Mouse (Mus musculus) megakaryocyte, adult 5-6 weeks (primary cell): ENCODE results near the gene Mreg. TPM values are rescaled to one million over a fixed set of nuclear protein-coding genes. Genes with fewer than 3 reads are reported as not detected.

ENCODE experiments used
- ATAC-seq: 2 replicates; pipeline ENCODE4 v1.8.0; 2016; ENCODE audit warnings: mild to moderate bottlenecking, inconsistent platforms; ENCODE audit not compliant: poor library complexity, severe bottlenecking
- total RNA-seq, 2 experiments: library from RNA; stranded (forward) in 1 of 2; stranded (reverse) in 1 of 2; fragments of 153-499, 151-499 nt in 1 of 2; fragments of 221-1000, 200-1000 nt in 1 of 2; gene quantifications; 2 replicates each; pipeline versions ENCODE4 v1.2.3 to v1.2.4; 2015 to 2017

Mreg gene
- total RNA-seq, 2 experiments from 2014 or later = 0.18 to 0.37 TPM

DNA sequence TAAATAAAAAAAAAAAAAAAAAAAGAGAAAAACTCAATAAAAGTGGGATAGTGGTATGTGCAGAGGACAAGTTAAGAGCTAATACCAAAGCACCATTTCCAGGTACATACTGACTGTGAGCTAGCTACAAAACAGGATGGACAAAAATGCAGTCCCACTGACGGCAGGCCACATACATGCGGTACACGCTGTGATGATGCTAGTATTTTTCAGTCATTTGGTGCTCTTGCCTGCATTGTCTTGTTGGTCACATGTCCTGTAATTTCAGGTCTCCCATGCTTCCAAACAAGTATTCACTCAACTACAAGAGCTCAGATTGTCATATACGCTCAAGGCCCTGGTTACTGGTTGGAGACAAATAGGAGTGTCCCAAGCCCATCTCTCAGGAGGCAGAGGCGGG is 15.4 kb upstream of the Mreg start:
- no peak for ATAC-seq

DNA sequence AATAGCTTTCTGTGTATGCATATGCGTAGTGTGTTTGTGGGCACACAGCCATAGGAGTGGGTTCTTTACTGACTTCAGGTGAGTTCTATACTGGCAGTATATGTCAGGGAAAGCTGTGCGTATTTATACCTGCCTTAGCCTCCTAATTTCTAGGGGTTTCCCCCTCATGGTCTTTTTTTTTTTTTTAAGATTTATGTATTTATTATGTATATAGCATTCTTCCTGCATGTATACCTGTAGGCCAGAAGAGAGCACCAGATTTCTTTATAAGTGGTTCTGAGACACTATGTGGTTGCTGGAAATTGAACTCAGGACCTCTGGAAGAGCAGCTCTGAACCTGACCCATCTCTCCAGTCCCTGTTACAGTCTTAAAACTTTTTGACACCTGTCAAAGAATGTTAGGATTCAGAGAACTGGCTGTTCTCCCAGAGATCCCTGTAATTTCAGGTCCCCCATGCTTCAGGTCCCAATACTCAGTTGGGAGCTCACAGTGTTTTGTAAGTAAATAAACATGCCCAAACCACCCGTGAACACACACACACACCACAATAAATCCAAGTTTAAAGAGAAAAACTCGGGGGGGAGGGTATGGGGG is 14.9 kb upstream of the Mreg start:
- ATAC-seq = no peak

- ATAC-seq = 0 out of 2 replicates have a peak, but pooled peaks have one; percentile 9
These were observed 14.2 kb upstream of the Mreg start for GRCm38 (mm10) chr1:72226172-72226886.

DNA sequence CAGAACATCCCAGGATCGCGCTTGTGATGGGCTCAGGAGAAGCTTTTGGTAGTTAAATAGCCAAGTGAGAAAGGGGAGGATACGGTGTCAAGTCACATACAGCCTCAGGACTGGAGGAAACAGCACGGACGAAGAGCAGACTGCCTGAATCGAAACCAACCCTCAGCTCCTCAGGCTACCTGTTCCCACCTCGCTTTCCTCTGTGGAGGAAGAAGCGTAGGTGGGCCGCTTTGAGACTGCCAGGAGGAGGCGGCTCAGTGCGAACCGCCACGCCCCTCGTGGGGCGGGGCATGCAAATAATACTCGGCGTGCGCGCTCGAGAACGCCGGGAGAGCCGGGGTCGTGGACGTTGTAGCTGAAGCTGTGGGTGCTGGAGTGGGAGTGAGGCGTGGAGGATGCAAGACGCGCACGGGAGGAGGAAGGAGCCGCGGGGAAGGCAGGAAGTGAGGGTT is 13.6 kb upstream of the Mreg start:
- ATAC-seq = peak; percentile 88

- no peak for ATAC-seq
These were observed 13.1 kb upstream of the Mreg start for GRCm38 (mm10) chr1:72225054-72225718.

DNA sequence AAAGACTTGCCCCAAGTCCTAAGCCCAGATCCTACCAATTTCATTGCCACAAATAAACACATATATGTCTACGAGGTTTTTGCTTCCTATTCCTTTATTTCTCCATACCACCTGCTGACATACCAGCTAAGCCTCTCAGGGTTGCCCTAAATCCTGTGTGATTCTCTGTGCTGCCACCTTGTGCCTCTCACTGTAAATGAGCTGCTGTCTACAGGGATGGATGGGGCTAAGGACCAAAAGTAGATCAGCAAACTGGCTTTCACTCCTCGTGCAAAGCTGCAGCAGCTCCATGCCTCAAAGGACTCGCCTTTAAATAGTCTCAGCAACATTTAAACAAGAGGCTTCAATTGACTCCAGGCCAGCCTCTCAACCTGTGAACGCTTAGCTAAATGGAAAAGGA is 7.9 kb upstream of the Mreg start:
- ATAC-seq = peak; percentile 49; the same call in 1 of the 2 replicates

GRCm38 (mm10) chr1:72219116-72219515 is 7.0 kb upstream of the Mreg start:
- ATAC-seq = no peak

- ATAC-seq = no peak
These were observed 6.5 kb upstream of the Mreg start for GRCm38 (mm10) chr1:72218626-72219025.

DNA sequence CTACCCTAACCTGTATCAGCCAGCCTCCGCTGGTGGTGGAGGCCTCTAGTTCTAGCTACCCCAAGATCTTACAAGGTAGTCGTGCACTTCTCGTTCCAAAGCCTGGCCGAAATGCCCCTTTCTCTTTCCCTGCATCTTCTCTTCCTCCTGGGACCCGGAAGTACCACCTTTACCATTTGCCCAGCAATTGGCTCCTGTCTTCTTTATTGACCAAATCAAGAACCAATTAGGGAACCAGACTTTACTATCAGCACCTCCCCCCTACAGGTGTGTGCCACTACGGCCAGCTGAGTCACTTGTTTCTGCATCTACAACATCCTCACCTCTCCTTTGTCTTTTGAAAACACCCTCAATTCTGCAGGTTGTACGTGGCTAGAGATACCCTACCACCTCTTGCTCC is 4.7 kb upstream of the Mreg start:
- no peak for ATAC-seq

- ATAC-seq = no peak
These were observed 3.1 kb upstream of the Mreg start for GRCm38 (mm10) chr1:72215174-72215573.

DNA sequence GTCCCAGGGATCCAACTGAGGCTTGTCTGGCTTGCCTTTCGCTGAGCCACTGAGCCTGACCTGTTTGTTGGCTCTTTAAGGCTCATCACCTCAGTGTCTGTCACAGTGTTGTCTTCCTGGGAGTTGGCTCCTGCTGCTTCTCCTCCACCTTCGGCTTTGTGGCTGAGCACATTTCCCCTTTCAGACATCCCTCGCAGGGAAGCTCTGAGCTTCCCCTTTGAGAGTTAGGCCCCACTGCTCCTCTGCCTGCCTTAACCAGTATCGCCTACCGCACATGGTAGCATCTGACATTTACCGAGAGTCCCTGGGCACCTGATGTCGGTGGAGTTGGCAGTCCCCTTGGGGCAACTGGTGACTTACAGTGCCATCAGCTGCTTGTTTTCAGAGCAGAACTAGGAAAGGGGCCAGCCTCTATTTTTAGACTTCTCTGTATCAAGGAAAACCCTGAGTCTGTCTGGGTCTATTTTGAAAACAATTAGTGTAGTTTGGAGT is 2.4 kb upstream of the Mreg start:
- peak; percentile 81 for ATAC-seq

DNA sequence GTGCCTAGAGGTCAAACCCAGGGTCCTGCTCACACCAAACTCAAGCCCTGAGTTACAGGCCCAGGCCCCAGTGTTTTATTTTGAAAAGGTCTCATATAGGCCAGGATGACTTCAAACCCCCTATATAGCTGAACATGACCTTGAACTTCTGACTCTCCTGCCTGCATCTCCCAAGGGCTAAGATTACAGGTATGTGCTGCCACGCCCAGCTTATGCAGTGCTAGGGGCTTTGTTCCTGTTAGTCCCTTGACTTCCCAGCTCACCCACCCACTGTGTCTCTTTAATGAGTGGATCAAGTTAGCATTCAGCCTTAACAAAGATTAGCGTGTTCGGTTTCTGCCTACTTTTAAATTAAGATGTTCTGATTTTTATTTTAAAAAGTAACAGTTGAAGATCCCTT is 1.8 kb upstream of the Mreg start:
- ATAC-seq = no peak

- peak; percentile 9; the same call in 1 of the 2 replicates for ATAC-seq
These were observed 1.1 kb downstream of the Mreg start for GRCm38 (mm10) chr1:72210803-72211679.

GRCm38 (mm10) chr1:72208095-72208494 is 4.0 kb downstream of the Mreg start:
- ATAC-seq = no peak

DNA sequence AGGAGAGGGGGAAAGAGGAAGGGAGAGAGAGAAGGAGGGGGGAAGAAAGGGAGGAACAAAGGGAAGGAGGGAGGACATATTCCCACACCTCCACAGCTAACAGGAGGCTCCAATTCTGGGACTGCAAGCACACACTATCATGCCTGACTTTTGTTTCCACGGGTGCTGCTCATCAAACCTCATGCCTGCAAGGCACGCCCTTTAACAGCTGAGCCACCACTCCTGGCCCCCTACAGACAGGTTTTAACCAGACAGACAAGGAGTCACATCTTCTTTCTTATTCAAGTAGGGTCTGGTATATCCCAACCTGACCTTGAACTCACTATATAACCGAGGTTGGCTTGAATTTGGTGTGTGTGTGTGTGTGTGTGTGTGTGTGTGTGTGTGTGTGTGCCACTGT is 7.0 kb downstream of the Mreg start:
- no peak for ATAC-seq

DNA sequence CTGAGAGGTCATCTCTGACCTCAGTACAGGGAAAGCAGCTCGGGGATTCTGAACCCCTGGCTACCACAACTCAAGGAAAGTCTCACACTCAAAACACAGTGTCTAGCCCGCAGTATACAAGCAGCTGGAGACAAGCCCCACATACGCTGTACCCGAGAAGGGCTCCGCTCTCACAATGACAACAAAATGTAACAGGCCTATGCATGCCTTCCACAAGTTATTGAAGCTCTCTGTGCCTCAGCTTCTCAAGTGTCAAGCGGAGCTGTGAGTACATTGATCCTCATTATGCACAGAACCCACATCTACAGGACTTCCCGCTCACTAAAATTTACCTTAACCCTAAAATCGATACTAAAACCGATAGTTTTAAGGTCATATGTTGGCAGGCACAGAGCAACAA is 8.9 kb downstream of the Mreg start:
- no peak for ATAC-seq

GRCm38 (mm10) chr1:72202705-72203104 is 9.4 kb downstream of the Mreg start:
- no peak for ATAC-seq

- no peak for ATAC-seq
These were observed 10.0 kb downstream of the Mreg start for GRCm38 (mm10) chr1:72202068-72202467.

DNA sequence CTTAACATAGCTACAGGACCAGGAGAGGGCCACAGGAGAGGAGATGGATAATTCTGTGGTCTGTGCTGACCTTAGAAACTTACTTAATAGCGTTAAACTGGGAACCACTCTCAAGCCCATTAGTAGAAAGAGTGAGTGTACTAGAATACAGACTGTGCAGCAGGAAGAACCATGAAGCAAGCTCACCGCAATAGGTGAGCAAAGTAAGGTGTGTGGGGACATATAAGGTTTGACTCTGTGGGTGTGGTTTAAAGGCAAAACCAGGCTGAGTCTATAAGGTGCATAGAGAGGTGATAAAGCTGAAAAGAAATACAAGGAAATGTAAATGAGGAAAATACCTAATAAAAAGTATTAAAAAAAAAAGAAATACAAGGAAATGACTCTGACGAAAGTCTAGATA is 11.0 kb downstream of the Mreg start:
- ATAC-seq = peak; percentile 53

DNA sequence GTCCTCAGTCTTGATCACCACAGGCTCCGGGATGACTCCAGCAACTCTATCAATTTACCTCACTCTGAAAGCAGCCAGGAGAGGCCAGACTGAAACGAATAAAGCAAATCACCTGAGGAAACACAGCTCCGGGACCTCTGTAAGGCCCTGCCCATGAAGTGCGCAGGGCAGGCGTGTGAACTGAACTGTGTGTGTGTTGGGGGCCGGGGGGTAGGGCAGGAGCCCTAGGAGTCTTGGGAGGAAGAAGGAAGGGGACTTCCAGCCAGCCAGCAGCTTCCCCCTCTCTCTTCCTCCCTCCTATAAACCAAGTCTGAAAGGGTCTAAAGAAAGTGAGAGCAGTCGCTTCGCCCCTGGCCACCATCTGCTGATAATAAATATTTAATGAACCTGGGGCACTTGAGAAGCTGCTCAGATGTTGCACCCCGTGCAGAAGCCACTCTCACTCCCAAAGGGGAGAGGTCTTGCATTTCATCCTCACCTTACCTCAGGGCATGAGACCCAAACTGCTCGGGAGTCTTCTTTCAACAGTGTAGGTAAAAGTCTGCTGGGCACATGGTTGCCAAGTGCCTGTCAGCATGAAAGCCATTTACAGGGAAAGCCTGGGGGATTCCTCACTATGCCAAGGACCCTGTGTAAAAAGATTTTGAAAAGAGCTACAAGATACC is 13.8 kb downstream of the Mreg start:
- ATAC-seq = no peak
